Mouse (Mus musculus): ENCODE data around the gene Prr15l. TPM values are rescaled to one million over a fixed set of nuclear protein-coding genes. Genes with fewer than 3 reads are reported as not detected.

Gene Prr15l
- polyA plus RNA-seq, 1 experiment from 2014 or later: 0.25 TPM

- Histone ChIP-seq H3K9ac (ENCODE audit: low read length) (peak within 1 kb of the TSS; percentile 77), H3K27ac (ENCODE audit: low read depth, low read length) (peak within 1 kb of the TSS; percentile 57), H3K36me3 (ENCODE audit: control insufficient read depth, insufficient read depth, low read length) (no peaks in the 10 kb centered on the region; the same call in 1 of the 2 replicates), H3K4me3 (ENCODE audit: low read depth, low read length) (peak within 1 kb of the TSS; percentile 71), H3K4me1 (replicated peaks; ENCODE audit: control insufficient read depth, insufficient read depth, low read length) (peaks cover 5% of the 10 kb centered on the region), H3K4me2 (ENCODE audit: low read depth, low read length, severe bottlenecking) (peak within 1 kb of the TSS; percentile 96), H3K27me3 (ENCODE audit: control insufficient read depth, insufficient read depth, low read length) (no peaks in the 10 kb centered on the region), H3K9me3 (ENCODE audit: control insufficient read depth, low read length) (no peaks in the 10 kb centered on the region)
- ATAC-seq (replicated peaks; ENCODE audit: low FRiP score) (peak; percentile 97), DNase-seq (ENCODE audit: low spot score) (peak; percentile 100)
- under 1% methylated on average over 55 of the region's 55 CpGs for WGBS
These were observed 11.6 kb upstream of the Prr15l start, which contains the start of gene Cdk5rap3 for GRCm38 (mm10) chr11:96916044-96916884. Cdk5rap3 (minus strand) TSS chr11:96916496.

GRCm38 (mm10) chr11:96916885-96917396, 11.0 kb upstream of the Prr15l start:
- no peaks in the 10 kb centered on the region for H3K9me3 ChIP-seq (ENCODE audit: control insufficient read depth, low read length)
- WGBS: 34% methylated on average over 12 of the region's 13 CpGs
- H3K9ac ChIP-seq (ENCODE audit: low read length): no peak overlapping the region
- no peak for DNase-seq (ENCODE audit: low spot score)
- no peaks in the 10 kb centered on the region for H3K27me3 ChIP-seq (ENCODE audit: control insufficient read depth, insufficient read depth, low read length)
- H3K4me1 ChIP-seq (replicated peaks; ENCODE audit: control insufficient read depth, insufficient read depth, low read length): peaks cover 5% of the 10 kb centered on the region
- ATAC-seq (replicated peaks; ENCODE audit: low FRiP score): peak; percentile 1; the same call in 1 of the 2 replicates
- H3K4me3 ChIP-seq (ENCODE audit: low read depth, low read length): no peak overlapping the region; the same call in 1 of the 2 replicates
- H3K36me3 ChIP-seq (ENCODE audit: control insufficient read depth, insufficient read depth, low read length): no peaks in the 10 kb centered on the region; the same call in 1 of the 2 replicates
- H3K4me2 ChIP-seq (ENCODE audit: low read depth, low read length, severe bottlenecking): peak overlapping the region; percentile 41; the same call in 1 of the 2 replicates
- no peak overlapping the region for H3K27ac ChIP-seq (ENCODE audit: low read depth, low read length)

GRCm38 (mm10) chr11:96917415-96917814, 10.5 kb upstream of the Prr15l start:
- H3K4me1 ChIP-seq (replicated peaks; ENCODE audit: control insufficient read depth, insufficient read depth, low read length): peaks cover 5% of the 10 kb centered on the region
- no peak overlapping the region for H3K4me2 ChIP-seq (ENCODE audit: low read depth, low read length, severe bottlenecking)
- no peak overlapping the region for H3K4me3 ChIP-seq (ENCODE audit: low read depth, low read length)
- DNase-seq (ENCODE audit: low spot score) (no peak), ATAC-seq (replicated peaks; ENCODE audit: low FRiP score) (no peak)
- no peak overlapping the region for H3K27ac ChIP-seq (ENCODE audit: low read depth, low read length)
- H3K36me3 ChIP-seq (ENCODE audit: control insufficient read depth, insufficient read depth, low read length): no peaks in the 10 kb centered on the region
- no peaks in the 10 kb centered on the region for H3K9me3 ChIP-seq (ENCODE audit: control insufficient read depth, low read length)
- H3K27me3 ChIP-seq (ENCODE audit: control insufficient read depth, insufficient read depth, low read length): no peaks in the 10 kb centered on the region
- no peak overlapping the region for H3K9ac ChIP-seq (ENCODE audit: low read length)
- 92% methylated on average over 6 of the region's 6 CpGs for WGBS

GRCm38 (mm10) chr11:96919003-96919402, 8.9 kb upstream of the Prr15l start:
- Histone ChIP-seq H3K36me3 (ENCODE audit: control insufficient read depth, insufficient read depth, low read length) (no peaks in the 10 kb centered on the region), H3K9me3 (ENCODE audit: control insufficient read depth, low read length) (no peaks in the 10 kb centered on the region), H3K9ac (ENCODE audit: low read length) (no peak overlapping the region), H3K4me1 (replicated peaks; ENCODE audit: control insufficient read depth, insufficient read depth, low read length) (peaks cover 5% of the 10 kb centered on the region), H3K27ac (ENCODE audit: low read depth, low read length) (no peak overlapping the region), H3K27me3 (ENCODE audit: control insufficient read depth, insufficient read depth, low read length) (no peaks in the 10 kb centered on the region), H3K4me2 (ENCODE audit: low read depth, low read length, severe bottlenecking) (no peak overlapping the region), H3K4me3 (ENCODE audit: low read depth, low read length) (no peak overlapping the region)
- WGBS: 59% methylated on average over 6 of the region's 6 CpGs
- DNase-seq (ENCODE audit: low spot score) (no peak), ATAC-seq (replicated peaks; ENCODE audit: low FRiP score) (no peak)

GRCm38 (mm10) chr11:96924861-96925260, 3.0 kb upstream of the Prr15l start:
- ATAC-seq (replicated peaks; ENCODE audit: low FRiP score) (no peak), DNase-seq (ENCODE audit: low spot score) (no peak)
- Histone ChIP-seq H3K27me3 (ENCODE audit: control insufficient read depth, insufficient read depth, low read length) (peaks cover 6% of the 10 kb centered on the region; the same call in 1 of the 2 replicates), H3K36me3 (ENCODE audit: control insufficient read depth, insufficient read depth, low read length) (no peaks in the 10 kb centered on the region), H3K4me1 (replicated peaks; ENCODE audit: control insufficient read depth, insufficient read depth, low read length) (no peaks in the 10 kb centered on the region), H3K4me2 (ENCODE audit: low read depth, low read length, severe bottlenecking) (no peak overlapping the region), H3K27ac (ENCODE audit: low read depth, low read length) (no peak overlapping the region), H3K9ac (ENCODE audit: low read length) (no peak overlapping the region), H3K9me3 (ENCODE audit: control insufficient read depth, low read length) (no peaks in the 10 kb centered on the region), H3K4me3 (ENCODE audit: low read depth, low read length) (no peak overlapping the region)
- WGBS: 88% methylated on average over 11 of the region's 11 CpGs

- Histone ChIP-seq H3K27me3 (ENCODE audit: control insufficient read depth, insufficient read depth, low read length) (peaks cover 6% of the 10 kb centered on the region; the same call in 1 of the 2 replicates), H3K4me3 (ENCODE audit: low read depth, low read length) (no peak overlapping the region), H3K4me1 (replicated peaks; ENCODE audit: control insufficient read depth, insufficient read depth, low read length) (no peaks in the 10 kb centered on the region), H3K9ac (ENCODE audit: low read length) (no peak overlapping the region), H3K9me3 (ENCODE audit: control insufficient read depth, low read length) (no peaks in the 10 kb centered on the region), H3K27ac (ENCODE audit: low read depth, low read length) (no peak overlapping the region), H3K36me3 (ENCODE audit: control insufficient read depth, insufficient read depth, low read length) (no peaks in the 10 kb centered on the region), H3K4me2 (ENCODE audit: low read depth, low read length, severe bottlenecking) (no peak overlapping the region)
- 87% methylated on average over 12 of the region's 12 CpGs for WGBS
- no peak for ATAC-seq (replicated peaks; ENCODE audit: low FRiP score)
- no peak for DNase-seq (ENCODE audit: low spot score)
These were observed 2.3 kb upstream of the Prr15l start for GRCm38 (mm10) chr11:96925469-96926148.

GRCm38 (mm10) chr11:96926587-96926986, 1.3 kb upstream of the Prr15l start:
- 87% methylated on average over 5 of the region's 5 CpGs for WGBS
- Histone ChIP-seq H3K4me2 (ENCODE audit: low read depth, low read length, severe bottlenecking) (no peak overlapping the region), H3K9me3 (ENCODE audit: control insufficient read depth, low read length) (no peaks in the 10 kb centered on the region), H3K9ac (ENCODE audit: low read length) (no peak overlapping the region), H3K27me3 (ENCODE audit: control insufficient read depth, insufficient read depth, low read length) (peaks cover 6% of the 10 kb centered on the region; the same call in 1 of the 2 replicates), H3K4me1 (replicated peaks; ENCODE audit: control insufficient read depth, insufficient read depth, low read length) (no peaks in the 10 kb centered on the region), H3K27ac (ENCODE audit: low read depth, low read length) (no peak overlapping the region), H3K4me3 (ENCODE audit: low read depth, low read length) (no peak overlapping the region), H3K36me3 (ENCODE audit: control insufficient read depth, insufficient read depth, low read length) (no peaks in the 10 kb centered on the region)
- DNase-seq (ENCODE audit: low spot score) (no peak), ATAC-seq (replicated peaks; ENCODE audit: low FRiP score) (no peak)

- Histone ChIP-seq H3K4me2 (ENCODE audit: low read depth, low read length, severe bottlenecking) (no peak overlapping the region), H3K27ac (ENCODE audit: low read depth, low read length) (no peak overlapping the region), H3K9me3 (ENCODE audit: control insufficient read depth, low read length) (no peaks in the 10 kb centered on the region), H3K4me3 (ENCODE audit: low read depth, low read length) (no peak overlapping the region), H3K4me1 (replicated peaks; ENCODE audit: control insufficient read depth, insufficient read depth, low read length) (no peaks in the 10 kb centered on the region), H3K36me3 (ENCODE audit: control insufficient read depth, insufficient read depth, low read length) (no peaks in the 10 kb centered on the region), H3K27me3 (ENCODE audit: control insufficient read depth, insufficient read depth, low read length) (peaks cover 6% of the 10 kb centered on the region; the same call in 1 of the 2 replicates), H3K9ac (ENCODE audit: low read length) (no peak overlapping the region)
- WGBS: 4% methylated on average over 5 of the region's 5 CpGs
- ATAC-seq (replicated peaks; ENCODE audit: low FRiP score) (no peak), DNase-seq (ENCODE audit: low spot score) (no peak)
These were observed 787 bp downstream of the Prr15l start for GRCm38 (mm10) chr11:96928691-96929090.
